Mouse (Mus musculus) hematopoietic stem cell, adult 5-6 weeks (primary cell): Measurements from ENCODE around the gene Acot6. TPM values are rescaled to one million over a fixed set of nuclear protein-coding genes. Genes with fewer than 3 reads are reported as not detected.
A peak's percentile ranks its signal among the peaks of the same experiment; 100 is the strongest.
"Not testable (repeated sequence)": the region's sequence is repeated elsewhere in the genome, so short reads cannot be mapped to it uniquely, and the experiment has no call there.

ENCODE experiments used
- ATAC-seq, 2 experiments: fragments of 125-278 bp in 1 of 2; replicated peaks in 1 of 2; 2 replicates each; pipeline ENCODE4 v1.8.0; 2016 to 2017; ENCODE audit warnings: inconsistent platforms in 2 of 2, mild to moderate bottlenecking in 2 of 2, moderate number of reproducible peaks in 2 of 2, low read depth in 1 of 2, moderate TSS enrichment in 1 of 2; ENCODE audit not compliant: low FRiP score in 2 of 2, poor library complexity in 2 of 2, severe bottlenecking in 2 of 2, insufficient read depth in 1 of 2, low TSS enrichment in 1 of 2
- total RNA-seq: library from RNA; stranded (forward); fragments of 172-1452, 232-1000 nt; gene quantifications from 2 replicates; pipeline ENCODE4 v1.2.3, GENCODE M21; 2017

Gene Acot6
- total RNA-seq, 1 experiment from 2014 or later: 3.4 TPM

- ATAC-seq: no peak
These were observed 15.9 kb upstream of the Acot6 start for GRCm38 (mm10) chr12:84084581-84084980.

DNA sequence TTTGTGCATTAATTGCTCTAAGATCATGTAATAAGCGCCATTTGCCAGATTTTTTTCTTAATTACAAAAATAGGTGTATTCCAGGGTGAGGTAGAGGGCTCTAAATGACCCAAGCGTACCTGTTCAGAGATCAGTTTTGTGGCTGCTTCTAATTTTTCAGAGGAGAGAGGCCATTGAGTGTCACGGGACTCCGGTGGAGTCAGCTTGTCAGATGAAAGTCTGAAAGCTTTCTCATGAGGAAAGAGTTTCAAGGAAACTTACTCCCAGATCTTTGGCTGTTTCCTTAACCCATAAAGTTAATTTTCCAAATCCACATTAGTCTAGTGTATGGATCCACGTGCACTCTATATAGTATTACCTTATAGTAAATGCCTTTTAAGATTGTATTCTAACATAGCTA lies 5.8 kb upstream of the Acot6 start:
- ATAC-seq: not testable (repeated sequence)

DNA sequence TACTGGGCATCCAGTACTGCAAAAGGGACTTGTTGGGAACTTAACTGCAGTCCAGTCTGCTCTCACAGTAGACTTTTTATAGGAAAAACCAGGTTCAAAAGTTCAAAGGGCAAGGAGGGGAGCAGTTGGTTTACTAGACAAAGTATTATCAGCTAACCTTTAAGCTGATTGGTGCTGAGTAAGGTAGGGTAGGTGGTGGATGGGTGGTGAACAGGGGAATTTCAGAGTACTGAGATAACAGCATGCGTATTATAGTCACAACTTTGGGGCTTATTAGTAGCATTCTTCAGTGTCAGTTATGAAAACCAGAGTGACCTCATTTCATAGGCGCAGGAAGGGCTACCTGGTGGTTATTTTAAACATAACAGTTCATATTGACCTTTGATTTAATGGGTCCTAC lies 849 bp upstream of the Acot6 start:
- no peak for ATAC-seq

DNA sequence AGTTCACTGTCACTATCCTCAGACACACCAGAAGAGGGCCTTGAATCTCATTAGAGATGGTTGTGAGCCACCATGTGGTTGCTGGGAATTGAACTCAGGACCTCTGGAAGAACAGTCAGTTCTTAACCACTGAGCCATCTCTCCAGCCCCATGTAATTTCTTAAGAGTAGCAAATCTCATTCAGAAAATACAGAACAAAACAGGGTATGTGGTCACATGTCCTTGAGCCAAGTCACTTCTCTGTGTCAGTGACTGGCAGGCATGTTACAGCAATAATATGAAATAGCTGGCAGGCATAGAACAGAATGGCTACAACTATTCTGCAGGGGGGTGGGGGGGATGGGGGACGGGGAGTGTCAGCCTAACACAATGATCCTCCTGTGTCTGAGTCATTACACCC lies 383 bp upstream of the Acot6 start:
- ATAC-seq: no peak

GRCm38 (mm10) chr12:84101493-84101845 lies 1.0 kb downstream of the Acot6 start:
- ATAC-seq: no peak

DNA sequence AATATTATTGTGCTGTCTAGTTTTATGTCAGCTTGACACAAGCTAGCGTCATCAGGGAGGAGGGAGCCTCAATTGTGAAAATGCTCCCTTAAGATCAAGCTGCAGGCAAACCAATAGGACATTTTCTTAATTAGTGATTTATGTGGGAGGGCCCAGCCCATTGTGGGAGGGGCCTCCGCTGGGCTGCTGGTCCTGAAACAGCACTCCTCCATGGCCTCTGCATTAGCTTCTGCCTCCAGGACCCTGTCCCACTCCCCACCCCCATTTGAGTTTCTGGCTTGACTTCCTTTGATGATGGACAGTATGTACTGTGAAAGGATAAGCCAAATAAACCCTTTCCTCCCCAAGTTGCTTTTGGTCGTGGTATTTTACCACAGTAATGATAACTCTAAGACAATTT lies 6.6 kb downstream of the Acot6 start:
- no peak for ATAC-seq

- no peak for ATAC-seq
These were observed 7.2 kb downstream of the Acot6 start for GRCm38 (mm10) chr12:84107692-84108091.

GRCm38 (mm10) chr12:84109924-84110323 lies 9.5 kb downstream of the Acot6 start:
- no peak for ATAC-seq

- no peak for ATAC-seq
These were observed 10.4 kb downstream of the Acot6 start for GRCm38 (mm10) chr12:84110814-84111213.

- ATAC-seq: no peak
These were observed 13.2 kb downstream of the Acot6 start for GRCm38 (mm10) chr12:84113676-84114075.

GRCm38 (mm10) chr12:84114153-84114994 lies 13.9 kb downstream of the Acot6 start, which contains the start of gene Dnal1:
Gene Dnal1, plus strand, starts transcription at chr12:84114366.
- ATAC-seq: peak; percentile 83 to 97

DNA sequence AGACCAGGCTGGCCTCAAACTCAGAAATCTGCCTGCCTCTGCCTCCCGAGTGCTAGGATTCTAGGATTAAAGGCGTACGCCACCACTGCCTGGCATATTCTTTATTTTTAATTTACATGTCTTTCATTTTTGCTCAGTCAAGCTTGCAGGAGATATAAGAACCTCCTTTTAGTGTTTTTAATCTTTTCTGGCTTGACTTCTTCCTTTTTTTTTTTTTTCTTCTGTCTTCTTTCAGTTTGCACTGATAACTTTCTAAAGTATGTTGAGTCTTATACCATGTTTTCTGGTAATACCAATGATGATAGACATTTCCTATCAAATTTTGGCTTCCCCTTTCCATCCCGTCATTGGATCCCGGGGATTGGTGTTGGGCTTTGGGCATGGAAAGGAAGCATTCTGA lies 19.1 kb downstream of the Acot6 start:
- no peak for ATAC-seq

DNA sequence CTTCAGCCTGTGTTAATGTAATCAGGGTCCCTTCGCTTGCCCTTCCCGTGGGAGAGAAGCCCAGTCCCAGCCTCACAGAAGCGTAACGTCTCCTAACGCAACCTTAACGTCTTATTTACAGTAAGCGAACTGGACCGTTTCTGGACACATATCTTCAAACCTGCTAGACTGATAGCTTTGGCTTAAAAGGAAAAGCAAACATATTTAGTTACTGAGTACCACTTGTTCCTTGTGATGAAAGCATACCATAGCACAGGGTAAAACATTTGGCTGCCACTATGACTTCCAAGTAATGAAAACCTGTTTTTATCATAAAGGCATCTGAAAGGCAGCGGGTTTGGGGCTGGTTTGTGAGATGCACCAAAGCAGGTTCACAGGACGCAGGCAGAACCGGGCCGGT lies 25.4 kb downstream of the Acot6 start:
- no peak for ATAC-seq

DNA sequence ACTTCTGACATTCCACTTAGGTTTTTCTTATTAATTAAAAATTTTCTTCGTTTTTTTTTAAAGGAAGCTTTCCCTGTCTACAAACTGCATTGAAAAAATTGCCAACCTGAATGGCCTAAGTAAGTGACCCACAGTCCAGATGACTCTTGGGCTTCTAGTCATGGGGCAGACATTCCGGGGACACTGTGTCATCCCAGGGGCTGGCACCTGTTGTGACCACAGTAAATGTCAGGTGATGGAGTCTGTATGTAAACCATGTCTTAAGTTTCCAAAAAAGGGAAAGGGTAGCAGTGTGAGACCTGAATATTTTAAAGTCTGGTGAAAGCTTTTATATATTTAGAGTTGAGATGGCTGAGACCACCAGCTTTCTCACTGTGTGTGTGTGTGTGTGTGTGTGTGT lies 26.4 kb downstream of the Acot6 start:
- ATAC-seq: no peak

DNA sequence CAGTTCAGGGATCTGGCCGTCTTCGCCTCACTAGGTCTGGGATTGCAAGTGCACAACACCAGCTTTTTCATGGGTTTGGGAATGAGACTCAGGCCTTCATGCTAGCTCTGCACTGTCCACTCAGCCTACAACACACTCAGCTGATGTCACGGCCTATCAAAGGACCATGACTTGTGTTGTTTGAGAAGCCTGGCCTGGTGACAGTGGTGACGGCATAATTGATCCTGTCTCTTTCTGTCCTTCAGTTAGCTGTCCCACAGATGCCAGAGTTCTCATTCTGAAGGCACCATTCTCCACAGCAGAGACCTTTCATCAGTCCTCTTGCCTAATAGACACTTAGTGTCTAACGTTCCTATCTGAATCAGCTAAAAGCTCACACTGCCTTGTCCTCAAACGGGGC lies 28.1 kb downstream of the Acot6 start:
- no peak for ATAC-seq

GRCm38 (mm10) chr12:84129931-84130330 lies 29.5 kb downstream of the Acot6 start:
- ATAC-seq: no peak

GRCm38 (mm10) chr12:84132265-84132664 lies 31.8 kb downstream of the Acot6 start:
- no peak for ATAC-seq

DNA sequence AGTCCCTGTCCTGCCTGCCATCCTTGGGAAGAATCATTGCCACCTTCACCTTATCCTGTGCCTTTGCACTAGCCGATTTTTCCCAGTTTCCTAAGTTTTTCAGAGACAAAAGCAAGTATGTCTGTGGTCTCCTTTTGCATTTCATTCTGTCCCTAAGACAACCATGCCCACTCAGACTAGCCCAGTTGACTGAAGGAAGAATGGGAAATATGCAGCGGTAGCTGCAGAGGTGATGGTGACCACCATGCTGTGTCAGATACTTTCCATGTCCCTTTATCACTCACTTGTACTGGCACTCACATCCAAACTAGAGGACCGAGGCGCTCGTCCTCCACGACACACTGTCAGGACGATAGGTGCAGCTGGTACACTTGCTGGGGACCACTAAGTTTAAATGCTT lies 36.7 kb downstream of the Acot6 start:
- no peak for ATAC-seq

DNA sequence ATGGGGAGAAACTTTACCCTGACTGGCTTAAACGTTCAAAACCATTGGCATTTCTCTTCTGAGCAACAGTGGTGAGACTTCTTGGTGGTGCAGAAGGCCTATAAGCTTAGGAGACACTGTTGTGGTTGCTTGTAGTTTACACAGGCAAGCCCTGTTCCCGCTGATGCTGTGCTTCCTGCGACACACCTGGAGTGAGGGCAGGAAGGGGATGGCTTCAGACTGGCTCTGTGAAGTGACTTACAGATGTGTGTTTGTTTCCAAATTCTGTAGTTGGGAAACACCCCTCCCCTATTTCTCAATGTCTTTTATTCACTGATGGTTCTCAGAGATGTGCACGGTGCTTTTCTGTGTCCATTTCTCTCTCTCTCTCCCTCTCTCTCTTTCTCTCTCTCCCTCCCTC lies 39.7 kb downstream of the Acot6 start:
- no peak for ATAC-seq
